Mouse (Mus musculus): ENCODE measurements around the gene Gm6205. TPM values are rescaled to one million over a fixed set of nuclear protein-coding genes. Genes with fewer than 3 reads are reported as not detected.
"Not testable (repeated sequence)": the region's sequence is repeated elsewhere in the genome, so short reads cannot be mapped to it uniquely, and the experiment has no call there.

Gene Gm6205
- not detected in 2 replicates for polyA plus RNA-seq (2014; fragmentation: Nextera tagmentation; extraction: Ambion mirVana)

DNA sequence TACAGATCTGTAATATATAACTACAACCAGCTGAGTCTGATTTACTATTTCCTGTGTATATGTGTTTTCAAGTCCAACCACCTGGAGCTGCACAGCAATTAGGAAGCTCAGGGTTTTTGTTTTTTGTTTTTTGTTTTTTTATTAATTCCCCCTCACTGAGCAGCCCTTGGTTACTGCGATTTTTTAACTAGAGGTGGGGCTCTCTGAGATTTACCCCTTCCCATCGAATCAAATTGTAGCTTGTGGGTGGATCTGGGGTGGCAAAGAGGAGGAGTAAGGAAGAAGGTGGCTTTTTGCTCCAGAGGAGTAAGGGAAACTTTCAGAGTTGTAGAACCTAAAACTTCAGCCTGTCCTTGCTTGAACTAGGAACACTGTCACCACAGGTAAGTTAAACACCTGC, at the start of gene Gm6205:
Gm6205 (plus strand) TSS at position 301 of the 400 bp plus-strand sequence.
- not testable (repeated sequence) for H3K9ac ChIP-seq (ENCODE audit: low read depth, low read length); H3K4me3 ChIP-seq (ENCODE audit: low read depth, low read length); H3K9me3 ChIP-seq (ENCODE audit: control insufficient read depth, low read length); H3K36me3 ChIP-seq (ENCODE audit: control insufficient read depth, insufficient read depth, low read length); H3K4me2 ChIP-seq; H3K4me1 ChIP-seq (replicated peaks; ENCODE audit: control insufficient read depth, insufficient read depth, low read length); DNase-seq (ENCODE audit: low spot score); H3K27me3 ChIP-seq (replicated peaks; ENCODE audit: control insufficient read depth, insufficient read depth, low read length); ATAC-seq (replicated peaks; ENCODE audit: low FRiP score); H3K27ac ChIP-seq (ENCODE audit: low read depth, low read length)
- no CpG with 5 or more reads among the region's 2 CpGs for WGBS

DNA sequence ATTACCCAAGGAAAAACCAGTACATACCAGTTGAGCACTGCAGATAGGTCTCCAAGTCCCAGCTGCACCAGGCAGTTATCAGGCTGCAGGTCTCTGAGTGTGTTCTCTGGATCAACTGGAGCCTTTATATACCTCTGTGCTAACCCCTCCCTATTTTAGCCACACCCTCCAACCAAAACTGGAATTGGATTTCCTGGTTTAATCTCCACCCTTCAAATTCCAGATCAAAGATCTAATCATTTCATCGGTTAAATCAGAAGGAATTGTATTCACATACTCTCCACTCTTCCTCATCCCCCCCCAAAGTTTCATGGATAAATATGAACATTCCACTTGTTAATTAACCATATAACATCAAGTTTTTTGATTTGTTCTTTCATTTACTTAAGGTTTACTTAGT, 31.9 kb upstream of the Gm6205 start, which contains the start of gene Gm3147:
Gm3147 (minus strand) TSS at position 101 of the 400 bp plus-strand sequence.
- ATAC-seq (replicated peaks; ENCODE audit: low FRiP score); H3K9ac ChIP-seq (ENCODE audit: low read depth, low read length); H3K9me3 ChIP-seq (ENCODE audit: control insufficient read depth, low read length); H3K4me3 ChIP-seq (ENCODE audit: low read depth, low read length); H3K4me1 ChIP-seq (replicated peaks; ENCODE audit: control insufficient read depth, insufficient read depth, low read length); H3K4me2 ChIP-seq; DNase-seq (ENCODE audit: low spot score); H3K36me3 ChIP-seq (ENCODE audit: control insufficient read depth, insufficient read depth, low read length); H3K27ac ChIP-seq (ENCODE audit: low read depth, low read length); H3K27me3 ChIP-seq (replicated peaks; ENCODE audit: control insufficient read depth, insufficient read depth, low read length): not testable (repeated sequence)
- WGBS, result no CpG with 5 or more reads among the region's 1 CpGs

DNA sequence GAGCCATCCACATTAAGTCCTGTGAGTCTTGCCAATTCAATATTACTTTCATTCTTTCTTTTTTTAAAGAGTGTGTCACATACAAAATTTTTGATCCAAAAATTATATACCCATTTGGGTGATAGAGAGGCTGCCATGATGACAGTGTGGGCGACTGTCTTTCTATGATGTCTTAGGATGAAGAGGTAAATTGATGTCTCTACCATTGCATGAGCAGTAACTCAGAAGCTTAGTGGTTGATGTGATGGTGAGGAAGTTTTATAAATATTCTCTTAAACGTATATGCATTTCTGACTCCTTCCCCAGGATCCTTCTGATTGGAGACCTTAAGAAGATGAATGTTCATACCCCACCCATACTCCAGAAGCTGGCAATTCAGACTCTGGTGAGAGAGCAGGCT, 24.5 kb upstream of the Gm6205 start, which contains the start of gene Gm6509:
Gm6509 (plus strand) TSS at position 301 of the 400 bp plus-strand sequence.
- H3K27ac ChIP-seq (ENCODE audit: low read depth, low read length); H3K4me2 ChIP-seq; ATAC-seq (replicated peaks; ENCODE audit: low FRiP score); H3K9ac ChIP-seq (ENCODE audit: low read depth, low read length); H3K9me3 ChIP-seq (ENCODE audit: control insufficient read depth, low read length); H3K4me3 ChIP-seq (ENCODE audit: low read depth, low read length); DNase-seq (ENCODE audit: low spot score); H3K27me3 ChIP-seq (replicated peaks; ENCODE audit: control insufficient read depth, insufficient read depth, low read length); H3K4me1 ChIP-seq (replicated peaks; ENCODE audit: control insufficient read depth, insufficient read depth, low read length); H3K36me3 ChIP-seq (ENCODE audit: control insufficient read depth, insufficient read depth, low read length): not testable (repeated sequence)
- 86% methylated on average over 1 of the region's 2 CpGs for WGBS

Other genes starting within 250 kb of the Gm6205 start
- gene Gm7682, start 202.6 kb upstream of the Gm6205 start, polyA plus RNA-seq (2014; fragmentation: Nextera tagmentation; extraction: Ambion mirVana), result not detected in 2 replicates
- gene Gm3139, start 122.1 kb upstream of the Gm6205 start, polyA plus RNA-seq (2014; fragmentation: Nextera tagmentation; extraction: Ambion mirVana), result not detected in 2 replicates
- not detected in 2 replicates for gene Gm3147, start 32.0 kb upstream of the Gm6205 start, polyA plus RNA-seq (2014; fragmentation: Nextera tagmentation; extraction: Ambion mirVana)
- gene Gm6509, start 24.4 kb upstream of the Gm6205 start, polyA plus RNA-seq (2014; fragmentation: Nextera tagmentation; extraction: Ambion mirVana), result not detected in 2 replicates
- not detected in 2 replicates for gene Gm3183, start 217.1 kb downstream of the Gm6205 start, polyA plus RNA-seq (2014; fragmentation: Nextera tagmentation; extraction: Ambion mirVana)